Mouse (Mus musculus) v-Abl transformed pro-B cells (cell line): ENCODE data around the gene Kif4.

ENCODE experiments used
- in situ Hi-C, 2 experiments: fragments of 400-800 bp; cut with MboI; formaldehyde crosslinking; loops; one replicate each; pipeline ENCODE4 v1.15.1; 2025; ENCODE audit not compliant: unreplicated experiment in 2 of 2

Gene Kif4

DNA sequence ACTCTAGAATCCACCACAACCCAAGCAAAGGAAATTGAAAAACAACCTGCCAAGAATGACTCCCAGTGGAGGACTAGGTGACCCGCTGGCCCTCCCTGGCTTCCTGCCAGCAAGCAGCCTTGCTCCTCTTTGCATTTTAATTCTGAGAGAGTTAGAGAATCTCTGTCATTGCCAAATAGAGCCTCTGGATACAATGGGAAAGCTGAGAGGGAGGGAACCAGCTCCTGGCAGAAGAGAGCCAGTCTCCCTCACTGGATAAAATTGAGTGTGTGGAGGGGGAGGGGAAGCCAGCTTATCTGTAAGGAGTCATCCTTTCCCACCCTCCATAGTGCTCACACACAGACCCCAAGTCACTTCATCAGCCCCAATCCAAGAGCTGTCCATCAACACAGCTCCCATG lies 103.4 kb downstream of the Kif4 start:
- in situ Hi-C loops, result loop anchor here in 1 of 2 experiments (25.0 kb wide), 1 partner anchor 1592 kb away; the partner anchor contains the start of gene Efnb1

- in situ Hi-C loops, result loop anchor here (10.0 to 25.0 kb wide), 3 partner anchors 235 to 1605 kb away; partner anchors contain the start of genes Igbp1 (in 2 of the 2) and Efnb1 (in 1 of the 2)
Observed at GRCm38 (mm10) chrX:100729665-100730188, 104.2 kb downstream of the Kif4 start, which contains the start of gene Gdpd2. Gene Gdpd2, plus strand, starts transcription at chrX:100729873.

DNA sequence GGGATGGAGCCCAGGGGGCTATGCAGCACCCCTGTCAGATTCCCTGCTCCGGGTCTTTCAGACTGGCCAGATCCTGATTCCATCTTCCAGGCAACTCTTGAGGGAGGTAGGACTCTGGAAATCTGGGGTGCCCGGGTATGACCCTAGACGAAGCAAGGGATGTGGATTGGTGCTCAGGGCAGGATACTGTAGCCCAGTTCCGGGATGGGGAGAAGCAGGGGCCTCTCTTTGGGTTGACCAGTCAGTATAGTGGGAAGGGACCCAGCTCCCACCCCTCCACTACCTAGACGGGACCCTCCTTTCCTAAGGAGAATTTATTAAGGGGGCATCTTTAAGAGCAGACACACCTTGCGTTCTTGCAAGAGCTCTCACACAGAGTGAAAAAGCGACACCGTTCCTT lies 104.7 kb downstream of the Kif4 start:
- in situ Hi-C loops, result loop anchor here (10.0 to 25.0 kb wide), 3 partner anchors 235 to 1605 kb away; partner anchors contain the start of genes Igbp1 (in 2 of the 2) and Efnb1 (in 1 of the 2)

DNA sequence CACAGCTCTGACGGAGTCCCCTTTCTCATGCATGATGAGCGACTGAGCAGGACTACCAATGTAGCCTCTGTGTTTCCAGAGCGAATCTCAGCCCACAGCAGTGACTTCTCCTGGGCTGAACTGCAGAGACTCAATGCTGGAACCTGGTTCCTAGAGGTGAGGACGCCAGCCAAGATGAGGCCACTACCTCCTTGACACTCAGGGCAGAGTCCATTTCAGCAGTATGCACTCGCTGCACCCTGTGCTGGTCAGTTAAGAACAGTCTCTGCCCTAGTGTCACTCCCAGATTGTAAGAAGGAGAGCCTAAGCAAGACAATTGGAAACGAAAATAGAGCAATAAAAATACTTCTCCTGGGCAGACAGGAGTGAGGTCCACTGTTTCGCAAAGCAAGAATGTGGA lies 108.8 kb downstream of the Kif4 start:
- in situ Hi-C loops, result loop anchor here (10.0 to 25.0 kb wide), 3 partner anchors 240 to 1610 kb away; partner anchors contain the start of genes Igbp1 (in 2 of the 2) and Efnb1 (in 1 of the 2)

DNA sequence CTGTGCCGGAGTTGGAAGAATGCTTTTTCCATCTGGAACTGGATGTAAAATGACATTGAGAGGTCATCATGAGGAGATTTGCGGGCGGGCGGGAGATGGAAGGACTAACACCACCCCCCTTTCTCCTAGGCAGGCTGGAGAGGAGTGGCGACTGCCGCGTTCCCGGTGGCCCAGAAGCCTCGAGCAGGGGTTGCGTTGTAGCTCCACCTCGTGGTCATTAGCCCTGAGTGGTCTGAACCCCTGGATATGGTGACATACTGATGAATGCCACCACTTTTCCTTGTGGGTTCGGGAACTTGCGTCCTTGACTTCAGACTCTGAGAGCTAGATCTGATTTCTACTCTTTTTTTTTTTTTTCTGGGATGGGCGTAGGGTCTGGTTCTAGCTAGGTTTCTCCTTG lies 113.4 kb downstream of the Kif4 start:
- in situ Hi-C loops, result loop anchor here (10.0 to 25.0 kb wide), 3 partner anchors 244 to 1614 kb away; partner anchors contain the start of genes Igbp1 (in 2 of the 2) and Efnb1 (in 1 of the 2)

DNA sequence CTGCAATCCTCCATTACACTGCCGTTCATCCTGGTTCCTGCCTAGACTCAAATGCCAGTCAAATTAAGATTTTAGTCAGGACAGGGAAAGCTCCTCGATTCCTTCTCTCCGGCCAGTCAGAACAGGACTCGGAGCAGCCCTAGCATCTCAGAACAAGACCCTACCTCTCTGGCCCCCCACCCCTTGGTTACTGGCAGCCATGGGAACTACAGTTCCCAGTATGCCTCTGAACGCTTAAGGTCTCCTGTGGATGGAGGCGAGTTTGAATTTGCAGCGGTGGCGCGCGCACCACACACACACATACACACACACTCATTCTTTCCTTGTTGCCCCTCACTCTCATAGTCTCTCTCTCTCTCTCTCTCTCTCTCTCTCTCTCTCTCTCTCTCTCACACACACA lies 113.9 kb downstream of the Kif4 start:
- in situ Hi-C loops, result loop anchor here (10.0 to 25.0 kb wide), 3 partner anchors 245 to 1615 kb away; partner anchors contain the start of genes Igbp1 (in 2 of the 2) and Efnb1 (in 1 of the 2)

- in situ Hi-C loops, result loop anchor here in 1 of 2 experiments (25.0 kb wide), 1 partner anchor 1603 kb away; the partner anchor contains the start of gene Efnb1
Observed at GRCm38 (mm10) chrX:100740785-100741184, 115.2 kb downstream of the Kif4 start.

DNA sequence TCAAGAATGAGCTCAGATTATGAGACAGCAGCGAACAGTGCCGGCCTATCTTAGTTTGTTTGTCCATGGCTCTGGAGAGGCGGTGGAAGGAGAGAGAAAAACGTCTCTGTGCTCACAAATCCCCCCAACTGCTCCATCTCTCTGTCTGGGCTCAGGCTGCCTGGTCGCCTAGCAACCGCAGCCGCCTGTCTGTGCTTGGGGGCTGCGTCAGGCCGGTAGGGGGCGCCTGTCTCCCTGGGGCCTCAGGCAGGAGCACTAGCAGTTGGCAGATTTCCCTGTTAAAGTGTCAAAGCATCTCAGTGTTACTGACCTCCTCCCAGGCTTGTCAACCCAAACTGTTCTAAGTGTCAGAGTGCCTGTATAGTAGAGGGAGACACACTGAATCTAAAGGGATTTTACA lies 116.4 kb downstream of the Kif4 start:
- in situ Hi-C loops, result loop anchor here in 1 of 2 experiments (25.0 kb wide), 1 partner anchor 1605 kb away; the partner anchor contains the start of gene Efnb1

DNA sequence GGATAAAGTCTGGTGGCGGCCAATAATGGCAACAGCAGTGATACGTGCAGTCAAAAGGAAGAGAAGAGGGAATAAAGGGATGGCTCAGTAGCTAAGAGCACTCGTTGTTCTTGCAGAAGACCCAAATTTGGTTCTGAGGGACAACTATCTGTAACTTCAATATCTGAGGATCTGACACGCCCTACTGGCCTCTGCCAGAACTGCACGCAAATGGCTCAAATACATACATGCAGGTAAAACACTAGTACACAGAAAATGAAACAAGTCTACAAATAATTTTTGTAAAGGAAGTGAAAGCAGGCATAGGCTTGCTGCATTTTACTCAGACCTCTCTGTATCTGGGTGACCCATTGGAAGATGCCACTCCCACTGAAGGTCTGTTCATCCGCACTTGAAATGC lies 140.3 kb downstream of the Kif4 start:
- in situ Hi-C loops, result loop anchor here (25.0 kb wide), 3 partner anchors 171 to 746 kb away; no protein-coding TSS in a partner anchor

GRCm38 (mm10) chrX:100767181-100767884 lies 141.8 kb downstream of the Kif4 start, which contains the start of gene Dlg3:
Gene Dlg3, plus strand, starts transcription at chrX:100767722.
- in situ Hi-C loops, result loop anchor here (25.0 kb wide), 3 partner anchors 170 to 745 kb away; no protein-coding TSS in a partner anchor

GRCm38 (mm10) chrX:100767885-100768626 lies 142.5 kb downstream of the Kif4 start:
- in situ Hi-C loops, result loop anchor here (25.0 kb wide), 3 partner anchors 169 to 744 kb away; no protein-coding TSS in a partner anchor

GRCm38 (mm10) chrX:100769281-100769680 lies 143.7 kb downstream of the Kif4 start:
- in situ Hi-C loops, result loop anchor here (25.0 kb wide), 3 partner anchors 168 to 743 kb away; no protein-coding TSS in a partner anchor

- in situ Hi-C loops, result loop anchor here (10.0 to 25.0 kb wide), 5 partner anchors 163 to 738 kb away; no protein-coding TSS in a partner anchor
Observed at GRCm38 (mm10) chrX:100774341-100774811, 148.8 kb downstream of the Kif4 start.

DNA sequence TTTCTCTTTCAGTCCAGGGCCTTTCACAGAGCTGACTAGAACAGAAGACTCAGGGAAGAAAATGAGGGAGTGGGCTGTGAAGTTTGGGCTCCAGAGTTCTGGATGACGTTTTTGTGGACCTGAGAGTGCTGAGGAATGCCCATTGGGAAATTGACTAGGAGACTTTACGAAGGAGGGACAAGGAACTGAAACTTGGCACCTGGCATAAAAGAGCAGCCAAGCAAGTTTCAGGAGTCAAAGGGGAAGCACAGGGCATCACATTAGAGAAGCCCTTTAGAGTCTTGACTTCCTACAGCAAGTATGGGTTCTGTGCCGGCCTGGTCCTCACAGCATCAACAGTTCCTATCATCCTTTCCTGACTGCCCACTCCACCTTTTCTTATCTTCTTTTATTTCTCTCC lies 149.9 kb downstream of the Kif4 start:
- in situ Hi-C loops, result loop anchor here (10.0 to 25.0 kb wide), 4 partner anchors 169 to 737 kb away; no protein-coding TSS in a partner anchor

GRCm38 (mm10) chrX:100776494-100776893 lies 151.0 kb downstream of the Kif4 start:
- in situ Hi-C loops, result loop anchor here (10.0 to 25.0 kb wide), 4 partner anchors 168 to 736 kb away; no protein-coding TSS in a partner anchor
